Mouse (Mus musculus) neutrophil, adult 65 days (primary cell): ENCODE measurements around the gene Tsc22d3. TPM values are rescaled to one million over a fixed set of nuclear protein-coding genes. Genes with fewer than 3 reads are reported as not detected.

ENCODE experiments used
- total RNA-seq: library from RNA; stranded (reverse); gene quantifications from 2 replicates; pipeline ENCODE4 v1.2.4, GENCODE M21; 2023

Gene Tsc22d3
- 517 and 525 TPM in 2 replicates for total RNA-seq

DNA sequence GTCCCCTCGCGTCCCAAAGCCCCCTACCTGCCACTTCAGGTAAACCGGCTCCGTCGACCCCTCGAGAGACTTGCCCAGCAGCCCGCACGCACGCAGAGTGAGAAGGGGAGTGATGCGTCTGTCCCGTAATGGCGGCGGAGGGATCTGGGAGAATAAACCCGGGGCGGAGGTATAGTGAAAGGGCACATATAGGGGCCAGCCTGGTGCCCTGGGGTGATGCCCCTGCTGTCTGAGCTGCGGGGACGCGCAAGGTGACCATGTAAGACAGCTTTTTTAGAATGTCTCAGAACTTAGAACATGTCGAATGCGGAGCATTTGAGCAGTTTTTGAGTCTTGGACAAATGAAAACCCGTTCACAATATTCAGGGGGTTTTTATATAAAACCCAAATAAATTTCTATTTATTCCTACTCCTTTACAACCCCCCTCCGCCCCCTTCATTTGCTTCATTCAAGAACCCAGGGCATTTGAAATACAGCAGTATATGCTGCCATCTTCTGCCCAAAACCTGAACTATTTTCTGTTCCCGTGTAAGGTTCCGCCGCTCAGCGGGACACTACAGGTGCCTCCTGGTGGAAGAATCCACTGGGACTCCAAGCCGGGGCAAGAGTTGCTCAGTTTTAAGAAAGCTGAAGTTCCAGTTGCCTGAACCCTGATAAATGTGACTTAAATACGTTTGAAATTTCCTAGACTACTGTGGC lies at the start of gene Tsc22d3:
Gene Tsc22d3 (minus strand): TSS at position 250 of the 700 bp plus-strand sequence.

Other genes starting within 250 kb of the Tsc22d3 start
- gene Prps1, start 144.0 kb downstream of the Tsc22d3 start, total RNA-seq: 11.1 and 12.3 TPM in 2 replicates
- 0.11 TPM in 1 of 2 replicates, not detected in the other for gene Mid2, start 63.9 kb upstream of the Tsc22d3 start, total RNA-seq
- not detected in 2 replicates for gene Tex13b, start 212.8 kb upstream of the Tsc22d3 start, total RNA-seq